Mouse (Mus musculus): ENCODE data around the gene Ercc1. TPM values are rescaled to one million over a fixed set of nuclear protein-coding genes. Genes with fewer than 3 reads are reported as not detected.

The Ercc1 gene
- total RNA-seq, 4 experiments from 2014 or later, result 27.1 to 33.7 (median 28.7) TPM

Small RNAs within 50 kb of the gene (microRNA-seq; reads per million reads assigned to microRNA genes)
- not detected for gene Mir343

Other genes starting within 250 kb of the Ercc1 start
- gene Gm4969, start 226.4 kb upstream of the Ercc1 start, total RNA-seq (2022), result not detected
- gene Fbxo46, start 224.9 kb upstream of the Ercc1 start, total RNA-seq (2022), result 1 to 10 TPM; 2.2 to 2.9 (median 2.3) TPM
- gene Qpctl, start 195.5 kb upstream of the Ercc1 start, total RNA-seq (2022), result 1 to 10 TPM; 1.6 to 2.3 (median 1.9) TPM
- 10 to 100 TPM; 50.6 to 59.4 (median 57.3) TPM for gene Snrpd2, start 195.1 kb upstream of the Ercc1 start, total RNA-seq (2022)
- under 1 TPM in 1 of 4 experiments, not detected in 3; 0.13 TPM for gene Gipr, start 178.7 kb upstream of the Ercc1 start, total RNA-seq (2022)
- gene Eml2, start 168.4 kb upstream of the Ercc1 start, total RNA-seq (2022), result 10 to 100 TPM; 10.9 to 15.9 (median 12.9) TPM
- gene Gpr4, start 132.2 kb upstream of the Ercc1 start, total RNA-seq (2022), result 1 to 10 TPM in 3 of 4 experiments, under 1 TPM in 1; 0.72 to 1.7 (median 1.2) TPM
- gene Opa3, start 116.4 kb upstream of the Ercc1 start, total RNA-seq (2022), result 10 to 100 TPM; 36.1 to 52.8 (median 43.3) TPM
- 10 to 100 TPM in 3 of 4 experiments, 1 to 10 TPM in 1; 7.1 to 19.7 (median 15.0) TPM for gene Vasp, start 73.0 kb upstream of the Ercc1 start, total RNA-seq (2022)
- under 1 TPM in 2 of 4 experiments, not detected in 2; 0.40 to 0.80 TPM for gene Ppm1n, start 64.7 kb upstream of the Ercc1 start, total RNA-seq (2022)
- gene Rtn2, start 62.2 kb upstream of the Ercc1 start, total RNA-seq (2022), result 1,000 to 10,000 TPM; 1,093 to 1,223 (median 1,133) TPM
- gene Fosb, start 34.7 kb upstream of the Ercc1 start, total RNA-seq (2022), result under 1 TPM; 0.16 to 0.86 (median 0.30) TPM
- gene Cd3eap, start 14.7 kb downstream of the Ercc1 start, total RNA-seq (2022), result 10 to 100 TPM in 3 of 4 experiments, 1 to 10 TPM in 1; 8.9 to 13.9 (median 11.2) TPM
- gene Ppp1r13l, start 15.0 kb downstream of the Ercc1 start, total RNA-seq (2022), result 1 to 10 TPM; 2.8 to 6.3 (median 4.1) TPM
- gene Ercc2, start 37.2 kb downstream of the Ercc1 start, total RNA-seq (2022), result 10 to 100 TPM in 2 of 4 experiments, 1 to 10 TPM in 2; 7.5 to 14.9 (median 10.4) TPM
- gene Klc3, start 59.3 kb downstream of the Ercc1 start, total RNA-seq (2022), result under 1 TPM in 3 of 4 experiments, not detected in 1; 0.21 to 0.40 (median 0.24) TPM
- gene Ckm, start 60.0 kb downstream of the Ercc1 start, total RNA-seq (2022), result over 10,000 TPM; 38,224 to 44,934 (median 40,442) TPM
- gene Mark4, start 114.0 kb downstream of the Ercc1 start, total RNA-seq (2022), result 10 to 100 TPM; 18.0 to 20.0 (median 19.8) TPM
- under 1 TPM; 0.27 to 0.80 (median 0.35) TPM for gene Exoc3l2, start 118.6 kb downstream of the Ercc1 start, total RNA-seq (2022)
- 1 to 10 TPM; 2.1 to 2.7 (median 2.3) TPM for gene Bloc1s3, start 163.6 kb downstream of the Ercc1 start, total RNA-seq (2022)
- gene Trappc6a, start 163.6 kb downstream of the Ercc1 start, total RNA-seq (2022), result 10 to 100 TPM in 1 of 4 experiments, 1 to 10 TPM in 3; 7.6 to 10.2 (median 8.8) TPM
- not detected for gene Nkpd1, start 173.1 kb downstream of the Ercc1 start, total RNA-seq (2022)
- gene Ppp1r37, start 218.3 kb downstream of the Ercc1 start, total RNA-seq (2022), result 10 to 100 TPM; 45.9 to 52.8 (median 48.8) TPM
- 1 to 10 TPM in 1 of 4 experiments, under 1 TPM in 3; 0.56 to 1.1 (median 0.77) TPM for gene Zfp296, start 232.5 kb downstream of the Ercc1 start, total RNA-seq (2022)
- 100 to 1,000 TPM in 2 of 4 experiments, 10 to 100 TPM in 2; 78.5 to 108 (median 99.3) TPM for gene Gemin7, start 232.8 kb downstream of the Ercc1 start, total RNA-seq (2022)